ENCODE assay signal across 8 mouse cellular contexts in genomic region chr11:32642899-32643886, GRCm38 (mm10). TPM values are rescaled to one million over a fixed set of nuclear protein-coding genes. Genes with fewer than 3 reads are reported as not detected.
DNase-seq lines count a peak whose midpoint lies in the region; ATAC-seq and TF ChIP-seq lines count a peak whose summit lies in the region.

No protein-coding gene starts in this region.

- under 1% methylated on average over 45 of the region's 54 CpGs for WGBS in kidney, embryonic 15.5 days
- WGBS in cerebellum, adult 2 months = under 1% methylated on average over 54 of the region's 54 CpGs
- WGBS in limb, embryonic 15.5 days = under 1% methylated on average over 54 of the region's 54 CpGs

- peak; percentile 79 for ATAC-seq in kidney, embryonic 15.5 days (replicated peaks; ENCODE audit: low FRiP score)
- ATAC-seq in G1E (ENCODE audit: extremely low read depth, insufficient number of reproducible peaks, low FRiP score, poor library complexity, severe bottlenecking) = no peak
- ATAC-seq in limb, embryonic 15.5 days (ENCODE audit: insufficient number of reproducible peaks, low FRiP score, low TSS enrichment, low read depth) = peak; percentile 42

- peak overlapping the region; percentile 79 for H3K4me2 ChIP-seq in kidney, embryonic 15.5 days
- peak overlapping the region; percentile 73 for H3K4me2 ChIP-seq in limb, embryonic 15.5 days
- peak overlapping the region; percentile 87 for H3K4me2 ChIP-seq in myocyte (ENCODE audit: low read depth)

- no peak for DNase-seq in kidney, postnatal 4 days
- peak; percentile 39 for DNase-seq in G1E (ENCODE audit: low spot score)
- DNase-seq in cerebellum, adult 2 months = peak in 1 of 2 experiments; percentile 72
- DNase-seq in gastrocnemius, postnatal 4 days (ENCODE audit: low spot score in 2 of 2) = peak; percentile 69 to 79
- DNase-seq in T-cell, adult 2 months (ENCODE audit: low spot score) = no peak

- peak overlapping the region; percentile 99 for H3K27ac ChIP-seq in kidney, embryonic 15.5 days
- peak overlapping the region; percentile 72 for H3K27ac ChIP-seq in cerebellum, adult 2 months (ENCODE audit: insufficient read depth, low read length)
- peak overlapping the region; percentile 99 for H3K27ac ChIP-seq in limb, embryonic 15.5 days

- peak overlapping the region; percentile 94 for H3ac ChIP-seq in myocyte (ENCODE audit: control insufficient read depth, insufficient read length)

- peaks cover 54% of the 10 kb centered on the region for H3K79me2 ChIP-seq in myocyte (ENCODE audit: control insufficient read depth, insufficient read depth)

- H3K9me3 ChIP-seq in kidney, embryonic 15.5 days (replicated peaks) = no peaks in the 10 kb centered on the region
- no peaks in the 10 kb centered on the region for H3K9me3 ChIP-seq in G1E (replicated peaks)
- H3K9me3 ChIP-seq in limb, embryonic 15.5 days = no peaks in the 10 kb centered on the region

- H3K27me3 ChIP-seq in kidney, embryonic 15.5 days = no peaks in the 10 kb centered on the region
- H3K27me3 ChIP-seq in G1E (ENCODE audit: insufficient read depth, low read length) (no peaks in the 10 kb centered on the region), myocyte (ENCODE audit: control insufficient read depth, insufficient read depth, insufficient read length) (no peaks in the 10 kb centered on the region)
- H3K27me3 ChIP-seq in cerebellum, adult 2 months (ENCODE audit: control insufficient read depth, insufficient read depth, low read length) = no peaks in the 10 kb centered on the region
- H3K27me3 ChIP-seq in limb, embryonic 15.5 days = no peaks in the 10 kb centered on the region

- peaks cover 29% of the 10 kb centered on the region for H3K4me1 ChIP-seq in kidney, embryonic 15.5 days
- H3K4me1 ChIP-seq in G1E (ENCODE audit: insufficient read depth, low read depth, low read length) = peaks cover 45% of the 10 kb centered on the region
- peaks cover 15% of the 10 kb centered on the region; the same call in 1 of the 2 replicates for H3K4me1 ChIP-seq in cerebellum, adult 2 months (ENCODE audit: control insufficient read depth, insufficient read depth, low read length)
- peaks cover 30% of the 10 kb centered on the region for H3K4me1 ChIP-seq in limb, embryonic 15.5 days

- no peak for TF ChIP-seq POLR2A in cerebellum, adult 2 months (IDR thresholded peaks at IDR 0.05; ENCODE audit: borderline replicate concordance, insufficient read depth, low read length)
- no peak for TF ChIP-seq POLR2A in myocyte (IDR thresholded peaks at IDR 0.05; ENCODE audit: insufficient read length, low read depth)

- H3K36me3 ChIP-seq in kidney, embryonic 15.5 days = no peaks in the 10 kb centered on the region
- H3K36me3 ChIP-seq in G1E (replicated peaks) = peaks cover 22% of the 10 kb centered on the region
- no peaks in the 10 kb centered on the region for H3K36me3 ChIP-seq in limb, embryonic 15.5 days
- H3K36me3 ChIP-seq in myocyte (ENCODE audit: control insufficient read depth, insufficient read depth) = no peaks in the 10 kb centered on the region

- H3K9ac ChIP-seq in kidney, embryonic 15.5 days = peak overlapping the region; percentile 85
- peak overlapping the region; percentile 98 for H3K9ac ChIP-seq in limb, embryonic 15.5 days

- no peak for TF ChIP-seq CTCF in G1E (IDR thresholded peaks at IDR 0.05; ENCODE audit: low read depth, low read length)
- TF ChIP-seq CTCF in cerebellum, adult 2 months (IDR thresholded peaks at IDR 0.05; ENCODE audit: borderline replicate concordance, insufficient read depth, low read depth, low read length) = no peak

- peak overlapping the region; percentile 95 for H3K4me3 ChIP-seq in kidney, embryonic 15.5 days (replicated peaks)
- H3K4me3 ChIP-seq in G1E (ENCODE audit: low read depth, low read length) = peak overlapping the region; percentile 88
- peak overlapping the region; percentile 63 for H3K4me3 ChIP-seq in cerebellum, adult 2 months (replicated peaks; ENCODE audit: insufficient read depth, low read depth, low read length)
- peak overlapping the region; percentile 94 for H3K4me3 ChIP-seq in limb, embryonic 15.5 days
- peak overlapping the region; percentile 86 for H3K4me3 ChIP-seq in myocyte

TF ChIP-seq in myocyte, 11 proteins besides CTCF, POLR2A, EP300 and RAD21:
- TF ChIP-seq E2F4 (IDR thresholded peaks at IDR 0.05; ENCODE audit: insufficient read depth) (no peak), POLR2AphosphoS2 (IDR thresholded peaks at IDR 0.05; ENCODE audit: insufficient read length, low read depth) (no peak), SRF (IDR thresholded peaks at IDR 0.05; ENCODE audit: control insufficient read depth, insufficient read length, low read depth) (no peak), CEBPB (IDR thresholded peaks at IDR 0.05; ENCODE audit: insufficient read depth, poor library complexity, severe bottlenecking) (no peak), REST (IDR thresholded peaks at IDR 0.05; ENCODE audit: insufficient read depth, insufficient read length) (no peak), MAX (IDR thresholded peaks at IDR 0.05; ENCODE audit: low read depth) (no peak), TCF12 (IDR thresholded peaks at IDR 0.05; ENCODE audit: insufficient read depth, poor library complexity, severe bottlenecking) (no peak), USF1 (IDR thresholded peaks at IDR 0.05; ENCODE audit: low read depth) (no peak), MYOD1 (IDR thresholded peaks at IDR 0.05; ENCODE audit: control insufficient read depth in 1 of 3, insufficient read length in 2 of 3, low read depth in 2 of 3) (no peak), TCF3 (IDR thresholded peaks at IDR 0.05; ENCODE audit: insufficient read length, low read depth) (no peak)

RNA-seq across cellular contexts. Expression of gene Fbxw11, which starts 0.7 kb away (rescaled TPM):
- 85.7 and 88.6 TPM in 2 replicates for polyA plus RNA-seq in kidney, embryonic 15.5 days (2015; fragmentation: Nextera tagmentation; extraction: Ambion mirVana)
- total RNA-seq in G1E (2014; fragmentation: Nextera tagmentation) (32.6 and 39.8 TPM in 2 replicates), G1E (2017) (51.4 and 53.7 TPM in 2 replicates)
- polyA plus RNA-seq in G1E (2012) (16.9 and 24.0 TPM in 2 replicates), myocyte (2012; fragmentation: generic; extraction: Trizol) (44.5 TPM)
- 122 and 132 TPM in 2 replicates for polyA plus RNA-seq in cerebellum, adult 2 months (2012; rRNA removed)
- 10 to 100 TPM; 63.4 to 71.3 TPM for total RNA-seq in gastrocnemius, postnatal 4 days (2021)
- polyA plus RNA-seq in limb, embryonic 15.5 days (2015; fragmentation: Nextera tagmentation; extraction: Ambion mirVana) = 65.6 and 76.9 TPM in 2 replicates

Comparison
In these comparisons a context has a peak if more than half of its experiments do, and no peak if none do; other contexts are left out.
1. DNase-seq: peak in G1E (single experiment) and gastrocnemius, postnatal 4 days (2 of 2); none in kidney, postnatal 4 days (0 of 2) and T-cell, adult 2 months (single experiment).
2. Peak in every context shown above with its lines, with median percentiles within 50 percentile points of each other: H3K27ac ChIP-seq, H3K4me2 ChIP-seq and H3K4me3 ChIP-seq.